Mouse (Mus musculus) hindbrain, embryonic 14.5 days (tissue): ENCODE results near the gene Gm20390. TPM values are rescaled to one million over a fixed set of nuclear protein-coding genes. Genes with fewer than 3 reads are reported as not detected.

Experiments
- ATAC-seq: fragments of 200-750 bp; cut with Nextera tagmentation; 2 replicates; pipeline ENCODE4 v1.8.0; 2017; ENCODE audit warnings: moderate number of reproducible peaks, mild to moderate bottlenecking, moderate TSS enrichment, moderate library complexity; ENCODE audit not compliant: low FRiP score
- DNase-seq: peaks from one replicate; pipeline ENCODE4 v3.0.0-alpha.2; 2015; ENCODE audit warnings: low spot score
- H3K27ac ChIP-seq: fragments of 300-500 bp; sonication (generic); 2 replicates; pipeline ENCODE4 v1.5.1; 2014; ENCODE audit warnings: mild to moderate bottlenecking, moderate library complexity
- H3K27me3 ChIP-seq: fragments of 300-500 bp; sonication (generic); 2 replicates; pipeline ENCODE4 v1.6.1; 2014; ENCODE audit warnings: mild to moderate bottlenecking, low read length, mixed read lengths; ENCODE audit not compliant: control insufficient read depth, insufficient read depth
- H3K36me3 ChIP-seq: fragments of 300-500 bp; sonication (generic); replicated peaks from 2 replicates; pipeline ENCODE4 v1.6.1; 2014; ENCODE audit not compliant: control insufficient read depth, insufficient read depth
- H3K4me1 ChIP-seq: fragments of 300-500 bp; sonication (generic); replicated peaks from 2 replicates; pipeline ENCODE4 v1.6.1; 2014; ENCODE audit warnings: antibody characterized with exemption, low read length, mixed read lengths; ENCODE audit not compliant: control insufficient read depth, insufficient read depth
- H3K4me2 ChIP-seq: fragments of 300-500 bp; sonication (generic); replicated peaks from 2 replicates; pipeline ENCODE4 v1.6.1; 2014; ENCODE audit warnings: mild to moderate bottlenecking, moderate library complexity
- H3K4me3 ChIP-seq: fragments of 300-500 bp; sonication (generic); replicated peaks from 2 replicates; pipeline ENCODE4 v1.5.1; 2014; ENCODE audit warnings: mild to moderate bottlenecking, low read length
- H3K9ac ChIP-seq: fragments of 300-500 bp; sonication (generic); 2 replicates; pipeline ENCODE4 v1.6.1; 2014
- H3K9me3 ChIP-seq: fragments of 300-500 bp; sonication (generic); 2 replicates; pipeline ENCODE4 v1.6.1; 2016; ENCODE audit warnings: low read length; ENCODE audit not compliant: control insufficient read depth
- WGBS: fragments of 180-500 bp; shearing (Covaris S2); extraction: QIAGEN DNeasy Blood & Tissue Kit; methylation state at CpG from one replicate; pipeline ENCODE4 v1.1.7; 2014; 5-methylcytosine and 5-hydroxymethylcytosine counted together
- polyA plus RNA-seq: library from polyadenylated mRNA; unstranded; fragments of >200 nt; fragmentation: Nextera tagmentation; extraction: Ambion mirVana; gene quantifications from 2 replicates; pipeline ENCODE4 v1.2.1, GENCODE M21; 2014

Gene Gm20390
- polyA plus RNA-seq: 319 and 350 TPM in 2 replicates

GRCm38 (mm10) chr11:93968005-93968847 lies at the start of gene Gm20390, which contains the start of gene Nme1:
Gm20390 (minus strand) TSS chr11:93968293.
Nme1 (minus strand) TSS chr11:93968521.
- Histone ChIP-seq H3K4me2 (peak within 1 kb of the TSS; percentile 90), H3K27ac (peak within 1 kb of the TSS; percentile 81), H3K4me1 (peaks cover 22% of the 10 kb centered on the region), H3K36me3 (peaks cover 25% of the 10 kb centered on the region), H3K4me3 (peak within 1 kb of the TSS; percentile 72), H3K9me3 (no peaks in the 10 kb centered on the region), H3K27me3 (no peaks in the 10 kb centered on the region), H3K9ac (peak within 1 kb of the TSS; percentile 87)
- ATAC-seq (peak; percentile 97), DNase-seq (peak; percentile 100)
- WGBS: under 1% methylated on average over 40 of the region's 40 CpGs

GRCm38 (mm10) chr11:94003346-94003745 lies 35.3 kb upstream of the Gm20390 start:
- Histone ChIP-seq H3K27ac (no peak overlapping the region), H3K4me3 (no peak overlapping the region), H3K4me2 (no peak overlapping the region), H3K9ac (no peak overlapping the region), H3K27me3 (no peaks in the 10 kb centered on the region), H3K36me3 (no peaks in the 10 kb centered on the region), H3K4me1 (peaks cover 9% of the 10 kb centered on the region; the same call in 1 of the 2 replicates), H3K9me3 (no peaks in the 10 kb centered on the region)
- DNase-seq: no peak
- no peak for ATAC-seq
- WGBS: 95% methylated on average over 2 of the region's 2 CpGs

- ATAC-seq (no peak), DNase-seq (no peak)
- Histone ChIP-seq H3K4me3 (no peak overlapping the region), H3K36me3 (no peaks in the 10 kb centered on the region), H3K27me3 (no peaks in the 10 kb centered on the region), H3K4me2 (no peak overlapping the region), H3K27ac (no peak overlapping the region), H3K9me3 (no peaks in the 10 kb centered on the region), H3K9ac (no peak overlapping the region), H3K4me1 (peaks cover 34% of the 10 kb centered on the region)
Observed at GRCm38 (mm10) chr11:93999276-93999675, 31.2 kb upstream of the Gm20390 start.

GRCm38 (mm10) chr11:93997141-93997775 lies 29.2 kb upstream of the Gm20390 start:
- no peak overlapping the region for H3K27ac ChIP-seq
- WGBS: 35% methylated on average over 13 of the region's 13 CpGs
- peak overlapping the region; percentile 89 for H3K9ac ChIP-seq
- no peaks in the 10 kb centered on the region for H3K9me3 ChIP-seq
- H3K4me3 ChIP-seq: peak overlapping the region; percentile 72
- peaks cover 34% of the 10 kb centered on the region for H3K4me1 ChIP-seq
- H3K4me2 ChIP-seq: peak overlapping the region; percentile 81
- no peak for DNase-seq
- H3K27me3 ChIP-seq: no peaks in the 10 kb centered on the region
- no peaks in the 10 kb centered on the region for H3K36me3 ChIP-seq
- no peak for ATAC-seq

- DNase-seq (no peak), ATAC-seq (no peak; the same call in none of the 2 replicates)
- Histone ChIP-seq H3K4me2 (peak overlapping the region; percentile 81), H3K27ac (peak overlapping the region; percentile 93), H3K4me1 (peaks cover 34% of the 10 kb centered on the region), H3K9ac (peak overlapping the region; percentile 89), H3K4me3 (peak overlapping the region; percentile 72), H3K27me3 (no peaks in the 10 kb centered on the region), H3K36me3 (no peaks in the 10 kb centered on the region), H3K9me3 (no peaks in the 10 kb centered on the region)
- WGBS: under 1% methylated on average over 58 of the region's 58 CpGs
Observed at GRCm38 (mm10) chr11:93996306-93997140, 28.4 kb upstream of the Gm20390 start.

DNA sequence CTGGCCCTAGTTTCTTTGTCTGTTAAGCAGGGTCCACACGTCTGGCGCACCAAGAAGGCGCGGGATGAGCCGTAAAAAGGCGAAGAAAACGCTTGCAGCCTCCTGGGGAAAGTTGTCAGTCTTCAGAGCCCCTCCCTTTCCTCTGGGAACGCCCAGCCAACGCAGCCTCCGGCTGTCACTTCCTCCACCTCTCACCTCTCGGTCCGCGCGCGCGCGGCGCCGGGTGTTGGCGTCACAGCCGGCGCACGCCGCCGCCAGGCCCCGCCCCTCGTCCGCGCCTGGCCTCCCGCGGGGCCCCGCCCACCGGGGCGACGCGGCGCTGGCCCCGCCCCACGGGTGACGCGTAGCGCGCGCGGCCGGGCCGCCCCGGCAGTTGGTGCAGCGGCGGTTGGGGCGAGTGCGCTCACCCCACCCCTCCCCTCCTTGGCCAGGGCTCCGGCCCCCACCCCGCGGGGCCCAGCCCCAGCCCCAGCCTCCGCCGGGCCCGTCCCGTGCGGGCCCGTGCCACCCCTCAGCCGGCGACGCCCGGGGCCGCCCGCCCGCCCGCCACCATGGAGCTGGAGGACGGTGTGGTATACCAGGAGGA lies 27.7 kb upstream of the Gm20390 start, which contains the start of gene Spag9:
TSS of gene Spag9 (plus strand) at position 372 of the 586 bp plus-strand sequence.
- no peaks in the 10 kb centered on the region for H3K36me3 ChIP-seq
- peak within 1 kb of the TSS; percentile 81 for H3K4me2 ChIP-seq
- 0% methylated on average over 52 of the region's 70 CpGs for WGBS
- H3K4me3 ChIP-seq: peak within 1 kb of the TSS; percentile 72
- H3K4me1 ChIP-seq: peaks cover 34% of the 10 kb centered on the region
- H3K27me3 ChIP-seq: no peaks in the 10 kb centered on the region
- DNase-seq: peak; percentile 95
- H3K9me3 ChIP-seq: no peaks in the 10 kb centered on the region
- peak within 1 kb of the TSS; percentile 89 for H3K9ac ChIP-seq
- ATAC-seq: peak; percentile 91
- H3K27ac ChIP-seq: peak within 1 kb of the TSS; percentile 93

- WGBS: 9% methylated on average over 15 of the region's 15 CpGs
- peak overlapping the region; percentile 93 for H3K27ac ChIP-seq
- DNase-seq (peak; percentile 28), ATAC-seq (peak; percentile 28; the same call in 1 of the 2 replicates)
- peak overlapping the region; percentile 55 for H3K9ac ChIP-seq
- peaks cover 34% of the 10 kb centered on the region for H3K4me1 ChIP-seq
- no peaks in the 10 kb centered on the region for H3K36me3 ChIP-seq
- peak overlapping the region; percentile 72 for H3K4me3 ChIP-seq
- H3K9me3 ChIP-seq: no peaks in the 10 kb centered on the region
- H3K4me2 ChIP-seq: peak overlapping the region; percentile 81
- no peaks in the 10 kb centered on the region for H3K27me3 ChIP-seq
Observed at GRCm38 (mm10) chr11:93995111-93995719, 27.1 kb upstream of the Gm20390 start.

DNA sequence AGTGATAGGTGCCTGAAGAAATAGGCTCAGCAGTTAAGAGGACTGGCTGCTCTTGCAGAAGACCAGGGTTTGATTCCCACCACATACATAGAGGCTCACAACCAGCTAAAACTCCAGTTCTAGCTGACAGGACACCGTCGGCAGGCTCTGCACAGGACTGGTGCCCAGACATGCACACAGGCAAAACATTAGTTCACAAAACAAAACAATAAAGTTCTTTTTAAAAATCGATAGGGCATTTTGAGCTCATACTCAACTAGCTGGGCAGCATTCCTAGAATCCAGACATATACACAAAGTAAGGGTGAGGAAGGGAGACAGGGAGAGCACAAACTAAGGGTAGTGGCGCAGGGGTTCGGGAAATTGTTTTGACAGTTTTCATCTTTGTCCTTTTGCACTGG lies 26.4 kb upstream of the Gm20390 start:
- peak overlapping the region; percentile 93; the same call in 1 of the 2 replicates for H3K27ac ChIP-seq
- DNase-seq: no peak
- H3K27me3 ChIP-seq: no peaks in the 10 kb centered on the region
- peak overlapping the region; percentile 81 for H3K4me2 ChIP-seq
- H3K9me3 ChIP-seq: no peaks in the 10 kb centered on the region
- ATAC-seq: no peak
- peaks cover 34% of the 10 kb centered on the region for H3K4me1 ChIP-seq
- H3K36me3 ChIP-seq: no peaks in the 10 kb centered on the region
- WGBS: 66% methylated on average over 5 of the region's 5 CpGs
- peak overlapping the region; percentile 72 for H3K4me3 ChIP-seq
- H3K9ac ChIP-seq: peak overlapping the region; percentile 55; the same call in 1 of the 2 replicates
